Mouse (Mus musculus) spleen, postnatal 4 days (tissue): Measurements from ENCODE around the gene Nxnl1.

ENCODE experiments used
- DNase-seq, 2 experiments: peaks; one replicate each; pipeline ENCODE4 v3.0.0; 2022; ENCODE audit warnings: low spot score in 2 of 2

Gene Nxnl1

GRCm38 (mm10) chr8:71580201-71580600 is 13.8 kb upstream of the Nxnl1 start:
- no peak for DNase-seq

GRCm38 (mm10) chr8:71579476-71579875 is 13.1 kb upstream of the Nxnl1 start:
- DNase-seq: no peak

- no peak for DNase-seq
Measured at GRCm38 (mm10) chr8:71579009-71579408, 12.6 kb upstream of the Nxnl1 start.

GRCm38 (mm10) chr8:71577856-71578387 is 11.5 kb upstream of the Nxnl1 start:
- DNase-seq: no peak

- no peak for DNase-seq
Measured at GRCm38 (mm10) chr8:71575020-71575419, 8.6 kb upstream of the Nxnl1 start.

GRCm38 (mm10) chr8:71574426-71574825 is 8.0 kb upstream of the Nxnl1 start:
- no peak for DNase-seq

- no peak for DNase-seq
Measured at GRCm38 (mm10) chr8:71572847-71573633, 6.6 kb upstream of the Nxnl1 start.

GRCm38 (mm10) chr8:71572077-71572476 is 5.7 kb upstream of the Nxnl1 start:
- no peak for DNase-seq

- DNase-seq: peak; percentile 75 to 88
Measured at GRCm38 (mm10) chr8:71570291-71570954, 4.0 kb upstream of the Nxnl1 start.

- DNase-seq: peak; percentile 65 to 75
Measured at GRCm38 (mm10) chr8:71569366-71570290, 3.2 kb upstream of the Nxnl1 start.

- no peak for DNase-seq
Measured at GRCm38 (mm10) chr8:71568941-71569340, 2.5 kb upstream of the Nxnl1 start.

GRCm38 (mm10) chr8:71568387-71568937 is 2.1 kb upstream of the Nxnl1 start, which contains the start of gene Slc27a1:
Gene Slc27a1, plus strand, starts transcription at chr8:71568882.
- DNase-seq: no peak

- DNase-seq: no peak
Measured at GRCm38 (mm10) chr8:71567587-71567986, 1.2 kb upstream of the Nxnl1 start.

- no peak for DNase-seq
Measured at GRCm38 (mm10) chr8:71563992-71564391, 2.4 kb downstream of the Nxnl1 start.

- peak; percentile 84 to 95 for DNase-seq
Measured at GRCm38 (mm10) chr8:71562751-71563150, 3.6 kb downstream of the Nxnl1 start.

- peak in 1 of 2 experiments; percentile 53 for DNase-seq
Measured at GRCm38 (mm10) chr8:71561401-71561800, 5.0 kb downstream of the Nxnl1 start.

GRCm38 (mm10) chr8:71560765-71561164 is 5.6 kb downstream of the Nxnl1 start:
- DNase-seq: no peak

GRCm38 (mm10) chr8:71560071-71560470 is 6.3 kb downstream of the Nxnl1 start:
- no peak for DNase-seq

GRCm38 (mm10) chr8:71558958-71559690 is 7.3 kb downstream of the Nxnl1 start:
- peak; percentile 75 to 82 for DNase-seq

- no peak for DNase-seq
Measured at GRCm38 (mm10) chr8:71558071-71558957, 8.1 kb downstream of the Nxnl1 start, which contains the start of gene Tmem221. Gene Tmem221, minus strand, starts transcription at chr8:71558871.
